Mouse (Mus musculus) CH12.LX (cell line): Measurements from ENCODE around the gene Mad1l1. TPM values are rescaled to one million over a fixed set of nuclear protein-coding genes. Genes with fewer than 3 reads are reported as not detected.

Experiments
- DNase-seq: peaks from one replicate; pipeline ENCODE4 v3.0.0-alpha.2; 2013; ENCODE audit errors: extremely low read depth
- H3K27ac ChIP-seq: 2 replicates; pipeline ENCODE4 v1.5.1; 2012; ENCODE audit warnings: low read depth, mild to moderate bottlenecking, control low read depth, moderate library complexity; ENCODE audit not compliant: insufficient read depth
- H3K27me3 ChIP-seq: replicated peaks from 2 replicates; pipeline ENCODE3; 2012; ENCODE audit warnings: inconsistent platforms
- H3K36me3 ChIP-seq, 2 experiments: replicated peaks in 1 of 2; 2 replicates each; pipeline versions ENCODE3 to v1.6.1; 2012; ENCODE audit warnings: inconsistent platforms in 1 of 2, low read length in 1 of 2, mild to moderate bottlenecking in 1 of 2, mixed read lengths in 1 of 2, moderate library complexity in 1 of 2; ENCODE audit not compliant: control insufficient read depth in 1 of 2, insufficient read depth in 1 of 2
- H3K4me1 ChIP-seq, 2 experiments: 2 replicates each; pipeline ENCODE4 v1.6.1; 2012; ENCODE audit warnings: inconsistent platforms in 1 of 2, moderate library complexity in 1 of 2; ENCODE audit not compliant: insufficient read depth in 2 of 2, control insufficient read depth in 1 of 2
- H3K4me2 ChIP-seq: 2 replicates; pipeline ENCODE4 v1.6.1; 2012; ENCODE audit warnings: low read depth, mild to moderate bottlenecking, control low read depth; ENCODE audit not compliant: poor library complexity, insufficient read depth, severe bottlenecking
- H3K4me3 ChIP-seq, 3 experiments: fragments of 150-350 bp in 1 of 3; sonication (generic) in 1 of 3; replicated peaks in 1 of 3; 2 replicates each; pipeline versions ENCODE3 to v1.5.1; 2011 to 2012; ENCODE audit warnings: low read depth in 2 of 3, low read length in 2 of 3, mild to moderate bottlenecking in 2 of 3, moderate library complexity in 2 of 3, control low read depth in 1 of 3, improper control_type of control experiment in 1 of 3, inconsistent platforms in 1 of 3, mixed read lengths in 1 of 3; ENCODE audit not compliant: poor library complexity in 1 of 3
- H3K79me2 ChIP-seq: replicated peaks from 2 replicates; pipeline ENCODE4 v1.6.1; 2012; ENCODE audit warnings: mild to moderate bottlenecking, moderate library complexity; ENCODE audit not compliant: control insufficient read depth, poor library complexity, insufficient read depth, severe bottlenecking; ENCODE audit errors: extremely low read depth
- H3K9ac ChIP-seq: 2 replicates; pipeline ENCODE4 v1.6.1; 2012; ENCODE audit warnings: low read depth, mild to moderate bottlenecking, control low read depth, moderate library complexity; ENCODE audit not compliant: insufficient read depth
- H3K9me3 ChIP-seq: replicated peaks from 2 replicates; pipeline ENCODE3; 2012; ENCODE audit warnings: low read length, inconsistent platforms, mixed read lengths
- CTCF ChIP-seq, 2 experiments: IDR thresholded peaks in 1 of 2; conservative IDR thresholded peaks in 1 of 2; 2 replicates each; pipeline ENCODE4 v1.5.1; 2011 to 2012; ENCODE audit warnings: low read depth in 2 of 2, low read length in 2 of 2, improper control_type of control experiment in 1 of 2, inconsistent platforms in 1 of 2, mild to moderate bottlenecking in 1 of 2, moderate library complexity in 1 of 2
- E2F4 ChIP-seq: IDR thresholded peaks from 2 replicates; pipeline ENCODE4 v1.6.1; 2011; ENCODE audit warnings: low read depth, low read length, improper control_type of control experiment; ENCODE audit not compliant: insufficient replicate concordance
- ETS1 ChIP-seq: conservative IDR thresholded peaks from 2 replicates; pipeline ENCODE4 v1.6.1; 2012; ENCODE audit warnings: low read depth, mild to moderate bottlenecking, inconsistent platforms, low read length, improper control_type of control experiment, moderate library complexity
- GABPA ChIP-seq: IDR thresholded peaks from 2 replicates; pipeline ENCODE4 v1.6.1; 2012; ENCODE audit warnings: low read depth, low read length, improper control_type of control experiment, inconsistent platforms; ENCODE audit not compliant: insufficient replicate concordance
- HCFC1 ChIP-seq: IDR thresholded peaks from 2 replicates; pipeline ENCODE4 v1.6.1; 2012; ENCODE audit warnings: low read depth, mild to moderate bottlenecking, inconsistent platforms, low read length, improper control_type of control experiment
- JUN ChIP-seq: IDR thresholded peaks from 2 replicates; pipeline ENCODE4 v1.6.1; 2011; ENCODE audit warnings: low read depth, mild to moderate bottlenecking, low read length, improper control_type of control experiment, moderate library complexity; ENCODE audit not compliant: insufficient read depth
- JUND ChIP-seq: conservative IDR thresholded peaks from 2 replicates; pipeline ENCODE4 v1.6.1; 2011; ENCODE audit warnings: low read depth, low read length, improper control_type of control experiment
- KAT2A ChIP-seq: IDR thresholded peaks from 2 replicates; pipeline ENCODE4 v1.6.1; 2012; ENCODE audit warnings: low read length, improper control_type of control experiment, inconsistent platforms; ENCODE audit not compliant: insufficient replicate concordance
- MAFK ChIP-seq: IDR thresholded peaks from 2 replicates; pipeline ENCODE4 v1.6.1; 2011; ENCODE audit warnings: low read length, improper control_type of control experiment; ENCODE audit not compliant: insufficient replicate concordance
- MAZ ChIP-seq: IDR thresholded peaks from 2 replicates; pipeline ENCODE4 v1.6.1; 2012; ENCODE audit warnings: low read depth, mild to moderate bottlenecking, inconsistent platforms, low read length, improper control_type of control experiment, moderate library complexity
- MYC ChIP-seq: IDR thresholded peaks from 2 replicates; pipeline ENCODE4 v1.6.1; 2011; ENCODE audit warnings: low read depth, mild to moderate bottlenecking, improper control_type of control experiment, low read length
- NRF1 ChIP-seq: IDR thresholded peaks from 2 replicates; pipeline ENCODE4 v1.6.1; 2014; ENCODE audit warnings: low read depth, mild to moderate bottlenecking, inconsistent platforms, low read length, improper control_type of control experiment, moderate library complexity
- PAX5 ChIP-seq: IDR thresholded peaks from 2 replicates; pipeline ENCODE4 v1.6.1; 2012; ENCODE audit warnings: low read length, inconsistent platforms, mixed read lengths
- POLR2A ChIP-seq: IDR thresholded peaks from 2 replicates; pipeline ENCODE4 v1.6.1; 2011; ENCODE audit warnings: low read depth, mild to moderate bottlenecking, improper control_type of control experiment, low read length
- RAD21 ChIP-seq: IDR thresholded peaks from 2 replicates; pipeline ENCODE4 v1.6.1; 2011; ENCODE audit warnings: low read depth, mild to moderate bottlenecking, low read length, improper control_type of control experiment, moderate library complexity
- RCOR1 ChIP-seq: conservative IDR thresholded peaks from 2 replicates; pipeline ENCODE4 v1.6.1; 2012; ENCODE audit warnings: low read depth, mild to moderate bottlenecking, inconsistent platforms, low read length, improper control_type of control experiment
- SMC3 ChIP-seq: IDR thresholded peaks from 2 replicates; pipeline ENCODE4 v1.6.1; 2011; ENCODE audit warnings: low read depth, low read length, improper control_type of control experiment
- TCF12 ChIP-seq: IDR thresholded peaks from 2 replicates; pipeline ENCODE4 v1.6.1; 2014; ENCODE audit warnings: low read depth, mild to moderate bottlenecking, inconsistent platforms, low read length, improper control_type of control experiment
- UBTF ChIP-seq: IDR thresholded peaks from 2 replicates; pipeline ENCODE4 v1.6.1; 2012; ENCODE audit warnings: low read depth, mild to moderate bottlenecking, inconsistent platforms, low read length, improper control_type of control experiment, moderate library complexity
- USF2 ChIP-seq: conservative IDR thresholded peaks from 2 replicates; pipeline ENCODE4 v1.6.1; 2011; ENCODE audit warnings: low read depth, low read length, improper control_type of control experiment
- ZC3H11A ChIP-seq: IDR thresholded peaks from 2 replicates; pipeline ENCODE4 v1.6.1; 2012; ENCODE audit warnings: low read depth, mild to moderate bottlenecking, inconsistent platforms, low read length, improper control_type of control experiment
- ZKSCAN1 ChIP-seq: IDR thresholded peaks from 2 replicates; pipeline ENCODE4 v1.6.1; 2012; ENCODE audit warnings: low read depth, inconsistent platforms, low read length, improper control_type of control experiment, borderline replicate concordance
- ZMIZ1 ChIP-seq: IDR thresholded peaks from 2 replicates; pipeline ENCODE4 v1.6.1; 2012; ENCODE audit warnings: low read depth, mild to moderate bottlenecking, inconsistent platforms, low read length, improper control_type of control experiment
- dilution Hi-C: fragments of 300-500 bp; cut with MboI; formaldehyde crosslinking; loops from 2 replicates; pipeline ENCODE4 v1.14.3; 2020; ENCODE audit warnings: low sequenced_read_pairs; ENCODE audit not compliant: extremely low pct_unique_long_range_greater_than_20kb, extremely low pct_ligation_motif_present
- in situ Hi-C: fragments of 300-500 bp; cut with MboI; formaldehyde crosslinking; loops from 3 replicates; pipeline ENCODE4 v1.14.3; 2019; ENCODE audit warnings: low sequenced_read_pairs, low pct_ligation_motif_present, low pct_unique_long_range_greater_than_20kb, mixed read lengths
- polyA plus RNA-seq: library from polyadenylated mRNA; unstranded; fragments of >175 nt; gene quantifications from 2 replicates; pipeline ENCODE4 v1.2.1, GENCODE M21; 2012; ENCODE audit warnings: low read depth; ENCODE audit not compliant: insufficient read length
- total RNA-seq, 2 experiments: library from RNA; depleted of rRNA; stranded (reverse); fragments of 300-350 nt in 1 of 2; fragments of >200 nt in 1 of 2; gene quantifications; 2 replicates each; pipeline ENCODE4 v1.2.3; 2012 to 2014

Mad1l1 gene
- total and polyA plus RNA-seq, 3 experiments: 24.8 to 45.6 (median 28.9) TPM

DNA sequence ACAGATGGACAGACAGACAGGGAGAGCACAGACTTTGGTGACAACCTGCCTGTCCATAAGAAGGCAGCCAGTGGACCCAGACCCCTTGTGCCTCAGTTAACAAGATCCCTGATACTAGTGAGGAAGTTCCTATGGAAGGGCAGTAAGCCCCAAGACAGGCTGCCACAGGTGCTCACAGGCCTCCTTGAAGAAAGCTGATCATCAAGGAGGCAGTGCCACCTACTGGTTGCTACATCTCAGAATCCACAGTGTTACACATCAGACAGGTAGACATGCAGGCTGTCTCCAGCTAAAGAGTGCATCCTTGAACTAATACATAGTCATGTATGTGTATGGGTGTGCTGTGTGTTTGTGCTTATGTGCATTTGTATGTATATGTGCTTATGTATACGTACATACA, 29.2 kb downstream of the Mad1l1 start (continued):
- TF ChIP-seq RAD21: peak; percentile 81
- no peak for TF ChIP-seq JUN

DNA sequence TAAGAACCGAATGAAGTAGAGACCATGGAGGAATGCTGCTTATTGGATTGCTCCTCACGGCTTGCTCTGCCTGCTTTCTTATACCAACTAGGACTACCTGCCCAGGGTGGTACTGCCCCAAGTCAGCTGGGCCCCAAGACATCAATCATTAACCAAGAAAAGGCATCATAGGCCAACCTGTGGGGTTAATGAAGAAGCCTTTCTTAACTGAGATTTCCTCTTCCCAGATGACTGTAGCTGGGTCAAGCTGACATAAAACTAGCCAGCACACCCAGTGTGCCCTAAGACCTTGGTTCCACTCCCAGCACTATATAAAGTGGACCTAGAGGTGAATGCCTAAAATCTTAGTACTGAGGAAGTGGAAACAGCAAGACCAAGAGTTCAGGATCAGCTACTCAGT, 32.2 kb downstream of the Mad1l1 start:
- in situ Hi-C loops: loop anchor here (25.0 kb wide), 1 partner anchor 452 kb away; the partner anchor contains the start of genes Gm26938 and Psmg3
- TF ChIP-seq USF2 (no peak), POLR2A (no peak), PAX5 (no peak), ZC3H11A (no peak), KAT2A (no peak), MAZ (no peak), NRF1 (no peak), CTCF (conservative IDR thresholded peaks at IDR 0.05 in 1 of 2, IDR thresholded peaks at IDR 0.05 in 1 of 2; ENCODE audit: low read depth in 2 of 2, low read length in 2 of 2) (no peak), ETS1 (no peak), HCFC1 (no peak), RCOR1 (no peak), TCF12 (no peak), GABPA (no peak), UBTF (no peak), JUN (no peak), MAFK (no peak), E2F4 (no peak), ZKSCAN1 (no peak), SMC3 (no peak), ZMIZ1 (no peak)
- TF ChIP-seq, all 38 proteins: peak for 0
- H3K79me2 ChIP-seq: no peaks in the 10 kb centered on the region
- no peak overlapping the region for H3K4me3 ChIP-seq
- no peaks in the 10 kb centered on the region for H3K27me3 ChIP-seq
- no peaks in the 10 kb centered on the region for H3K9me3 ChIP-seq
- peaks cover 37 to 92% of the 10 kb centered on the region in 2 experiments for H3K36me3 ChIP-seq
- H3K27ac ChIP-seq: no peak overlapping the region
- H3K4me1 ChIP-seq: no peaks in the 10 kb centered on the region
- DNase-seq: no peak
- H3K9ac ChIP-seq: no peak overlapping the region
- no peak overlapping the region for H3K4me2 ChIP-seq
- dilution Hi-C loops: no loop called here

DNA sequence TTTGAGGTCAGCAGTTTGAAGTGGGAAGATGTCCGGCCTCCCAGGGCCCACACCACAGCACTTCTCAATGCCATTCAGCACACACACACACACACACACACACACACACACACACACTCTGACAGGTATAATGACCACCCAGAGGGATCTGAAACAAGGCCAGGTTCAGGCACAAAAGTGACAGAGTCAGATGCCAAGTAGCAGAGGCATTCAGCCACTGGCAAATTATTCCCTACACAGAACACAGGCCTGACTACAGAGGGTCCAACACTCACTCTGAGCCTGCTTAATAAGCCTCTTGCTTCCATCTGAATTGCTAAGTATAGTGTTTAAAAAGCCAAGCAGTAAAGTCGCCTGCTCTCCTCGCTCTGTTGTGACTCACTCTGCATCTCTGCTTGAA, 33.1 kb downstream of the Mad1l1 start:
- dilution Hi-C loops (no loop called here), in situ Hi-C loops (loop anchor here (25.0 kb wide), 1 partner anchor 451 kb away; the partner anchor contains the start of genes Gm26938 and Psmg3)

More for the DNA sequence above, 33.1 kb downstream of the Mad1l1 start:
- Histone ChIP-seq H3K27me3 (no peaks in the 10 kb centered on the region), H3K27ac (no peak overlapping the region), H3K4me3 (no peak overlapping the region), H3K36me3 (peaks cover 37 to 94% of the 10 kb centered on the region in 2 experiments), H3K9me3 (no peaks in the 10 kb centered on the region), H3K4me1 (no peaks in the 10 kb centered on the region), H3K79me2 (no peaks in the 10 kb centered on the region), H3K9ac (no peak overlapping the region), H3K4me2 (no peak overlapping the region)
- no peak for TF ChIP-seq MYC
- no peak for TF ChIP-seq KAT2A
- TF ChIP-seq JUND: no peak
- no peak for TF ChIP-seq MAFK
- TF ChIP-seq ZKSCAN1: no peak
- TF ChIP-seq GABPA: no peak
- TF ChIP-seq MAZ: no peak
- DNase-seq: no peak
